Mouse (Mus musculus) ZHBTc4 (cell line): ENCODE results near the gene Syngr3.

Experiments
- DNase-seq: peaks from one replicate; pipeline ENCODE4 v3.0.0-alpha.2; 2011; ENCODE audit warnings: low read depth, low spot score

Gene Syngr3

DNA sequence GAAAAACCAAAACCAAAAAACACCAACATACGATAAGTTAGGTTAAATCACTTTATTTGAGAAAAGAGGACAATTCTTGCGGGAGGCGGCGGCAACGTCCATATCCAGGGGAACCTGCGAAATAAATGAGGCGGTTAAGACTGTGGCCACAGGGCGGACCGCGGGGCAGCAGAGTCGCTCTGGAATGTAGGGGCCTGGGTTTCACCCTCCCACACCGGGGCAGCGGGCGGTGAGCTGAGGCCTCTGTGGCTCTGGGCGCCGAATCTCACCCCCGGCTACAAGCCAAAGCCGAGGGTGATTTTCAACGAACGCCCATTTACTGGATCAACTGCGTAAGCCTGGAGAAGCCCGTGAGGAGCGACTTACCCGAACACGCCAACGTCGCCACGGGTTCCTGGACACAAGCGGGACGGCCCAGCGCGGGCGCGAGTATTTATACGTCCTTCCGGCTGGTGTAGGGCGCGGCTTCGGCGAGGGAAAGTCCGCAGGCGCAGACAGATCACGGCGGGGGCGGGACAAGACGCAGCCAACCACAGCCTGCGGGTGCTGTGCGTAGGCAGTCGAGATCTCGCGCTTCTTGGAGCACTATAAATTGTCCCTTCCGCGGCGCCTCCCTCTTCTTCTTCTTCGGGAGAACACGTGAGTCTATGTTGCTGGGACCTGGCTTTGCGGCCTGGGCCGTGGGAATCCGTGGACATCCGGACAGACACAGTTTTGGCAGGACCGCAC is 29.9 kb upstream of the Syngr3 start:
- peak; percentile 99 for DNase-seq

- peak; percentile 38 for DNase-seq
Measured at GRCm38 (mm10) chr17:24718938-24719337, 29.2 kb upstream of the Syngr3 start.

DNA sequence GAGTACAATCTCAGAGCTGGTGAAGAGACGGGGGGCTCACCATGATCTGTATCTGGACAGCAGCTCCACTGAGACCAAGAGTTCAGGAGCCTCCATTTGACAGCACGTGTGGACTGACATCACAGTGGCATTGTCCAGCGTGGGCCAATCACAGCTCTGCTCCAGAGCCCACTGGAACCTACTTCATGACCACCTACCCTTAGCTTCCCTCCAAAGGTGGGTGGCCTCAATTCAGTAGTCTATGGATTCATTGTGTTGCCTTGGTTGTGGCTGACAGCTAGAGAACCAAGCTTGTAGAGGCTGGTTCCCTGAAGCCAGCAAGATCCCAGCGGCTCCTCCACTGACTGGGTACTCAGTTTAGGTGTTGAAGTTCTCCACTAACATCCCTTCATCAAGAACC is 28.2 kb upstream of the Syngr3 start, which contains the start of the genes Rnf151 and Rps2:
Gene Rnf151 (minus strand): TSS at position 121 of the 400 bp plus-strand sequence.
Gene Rps2 (plus strand): TSS at position 174 of the 400 bp plus-strand sequence.
- DNase-seq, result no peak

GRCm38 (mm10) chr17:24716166-24716682 is 26.5 kb upstream of the Syngr3 start:
- no peak for DNase-seq

- DNase-seq, result no peak
Measured at GRCm38 (mm10) chr17:24715556-24715955, 25.8 kb upstream of the Syngr3 start.

- peak; percentile 67 for DNase-seq
Measured at GRCm38 (mm10) chr17:24708646-24709045, 18.9 kb upstream of the Syngr3 start.

- no peak for DNase-seq
Measured at GRCm38 (mm10) chr17:24707801-24708425, 18.2 kb upstream of the Syngr3 start.

DNA sequence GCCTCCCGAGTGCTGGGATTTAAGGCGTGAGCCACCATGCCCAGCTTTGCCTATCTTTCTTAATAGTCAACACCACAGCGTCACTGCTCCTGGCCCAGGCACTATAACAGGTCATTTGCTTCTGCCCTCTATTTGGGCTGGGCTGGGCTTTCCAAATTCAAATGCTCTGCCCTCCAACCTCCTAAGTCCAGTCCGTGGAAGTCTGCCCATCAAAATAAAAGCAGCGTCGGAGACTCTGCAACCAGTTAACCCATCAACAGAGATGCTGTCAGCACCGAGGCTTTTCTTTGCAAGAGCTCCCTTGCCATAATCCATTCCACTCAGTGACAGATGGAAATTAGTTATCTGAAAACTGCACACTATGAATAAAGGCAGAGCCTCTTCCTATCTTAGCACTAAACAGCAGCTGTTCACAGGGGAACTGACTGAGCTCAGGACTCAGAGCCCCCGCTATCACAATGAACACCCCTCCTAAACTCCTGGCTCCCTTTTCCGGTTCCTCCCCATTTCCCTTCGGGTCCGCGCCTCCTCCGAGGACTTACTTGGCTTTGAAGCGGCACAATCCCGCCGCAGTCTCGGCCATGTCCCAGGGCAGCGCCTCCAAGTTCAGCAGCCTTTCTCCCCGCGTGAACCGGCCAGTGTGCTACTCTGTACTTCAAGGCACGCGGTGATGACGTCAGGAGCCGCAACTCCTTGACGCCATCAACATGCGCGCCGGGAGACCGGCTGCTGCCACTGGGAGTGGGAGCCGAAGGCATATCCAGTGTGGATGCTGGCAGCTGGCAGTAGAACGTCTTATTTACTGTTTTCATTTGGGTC is 17.4 kb upstream of the Syngr3 start, which contains the start of gene Tbl3:
Gene Tbl3 (minus strand): TSS at position 679 of the 819 bp plus-strand sequence.
- peak; percentile 98 for DNase-seq

- DNase-seq, result no peak
Measured at GRCm38 (mm10) chr17:24705821-24706220, 16.1 kb upstream of the Syngr3 start.

GRCm38 (mm10) chr17:24701251-24701650 is 11.5 kb upstream of the Syngr3 start:
- DNase-seq, result no peak

- DNase-seq, result no peak
Measured at GRCm38 (mm10) chr17:24699473-24699872, 9.7 kb upstream of the Syngr3 start.

DNA sequence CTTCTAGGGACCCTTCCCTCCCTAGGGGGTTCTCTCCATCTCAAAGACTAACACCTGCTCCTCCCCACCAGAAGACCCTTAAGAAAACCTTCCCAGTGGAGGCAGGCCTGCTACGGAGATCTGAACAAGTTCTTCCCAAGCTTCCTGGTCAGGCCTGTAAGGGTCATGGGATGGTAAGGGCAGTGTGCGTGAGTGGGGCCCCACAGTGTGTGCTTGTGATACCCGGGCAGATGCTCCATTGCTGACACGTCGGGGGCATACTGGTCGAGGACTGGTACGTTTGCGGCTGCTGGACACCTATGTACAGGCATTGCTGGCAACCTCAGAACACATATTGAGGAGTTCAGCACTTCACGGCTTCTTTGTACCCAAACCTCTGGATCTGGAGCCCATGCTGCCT is 9.0 kb upstream of the Syngr3 start:
- DNase-seq, result no peak

- DNase-seq, result peak; percentile 58
Measured at GRCm38 (mm10) chr17:24697985-24698384, 8.2 kb upstream of the Syngr3 start.

DNA sequence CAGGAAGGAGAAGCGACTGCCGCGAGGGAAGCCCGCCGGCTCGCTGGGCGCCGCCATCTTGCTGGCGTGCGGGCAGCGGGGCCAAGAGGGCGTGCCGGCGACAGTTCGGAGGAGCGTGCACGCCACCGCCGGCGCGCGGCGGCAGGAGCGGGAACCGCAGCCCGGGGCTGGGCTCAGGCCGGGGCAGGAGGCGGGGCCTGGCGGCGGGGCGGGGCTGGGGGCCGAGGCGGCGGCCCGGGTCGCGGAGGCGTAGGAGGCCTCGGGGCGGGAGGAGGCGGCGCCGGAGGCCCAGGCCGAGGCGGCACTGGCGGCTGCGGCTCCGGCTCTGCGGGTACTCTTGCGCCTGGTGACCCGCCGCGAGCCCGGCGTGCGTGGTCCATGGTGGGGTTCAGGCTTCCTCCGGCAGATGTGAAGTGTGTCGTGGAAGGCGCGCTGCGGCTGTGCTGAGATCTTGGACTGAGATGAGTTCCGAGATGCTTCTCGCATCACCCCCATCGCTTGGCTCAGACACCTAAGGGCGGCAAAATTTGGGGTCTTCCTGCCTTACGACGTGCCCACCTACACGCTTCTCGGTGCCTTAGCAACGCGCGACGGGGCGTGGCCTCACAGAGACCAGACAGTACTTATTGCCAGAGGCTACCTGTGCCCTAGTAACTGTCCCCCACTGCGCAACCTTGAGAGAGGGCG is 6.4 kb upstream of the Syngr3 start, which contains the start of the genes Gfer and Noxo1:
Gene Gfer (minus strand): TSS at position 146 of the 687 bp plus-strand sequence.
Gene Noxo1 (plus strand): TSS at position 224 of the 687 bp plus-strand sequence.
- DNase-seq, result peak; percentile 92

GRCm38 (mm10) chr17:24695326-24696010 is 5.7 kb upstream of the Syngr3 start:
- no peak for DNase-seq

DNA sequence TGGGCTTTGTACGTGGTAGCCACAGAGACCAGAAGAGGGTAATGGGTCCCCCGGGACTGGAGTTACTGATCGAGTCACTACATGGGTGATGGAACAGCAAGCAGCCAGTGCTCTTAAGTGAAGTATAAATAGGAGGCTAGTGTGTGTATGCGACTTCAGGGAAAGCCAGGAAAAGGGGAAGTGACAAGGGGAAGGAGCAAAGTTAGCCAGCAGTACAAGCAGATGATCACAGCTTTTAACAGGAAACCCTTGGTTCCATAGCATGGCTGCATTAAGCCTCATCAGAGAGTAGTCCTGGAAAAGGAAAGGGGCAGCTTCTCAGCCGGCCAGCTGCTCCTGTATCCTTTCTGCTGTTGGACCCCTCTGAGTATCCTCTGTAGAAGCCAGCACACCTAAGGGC is 2.6 kb upstream of the Syngr3 start:
- no peak for DNase-seq

- no peak for DNase-seq
Measured at GRCm38 (mm10) chr17:24687599-24687998, 2.2 kb downstream of the Syngr3 start.

- DNase-seq, result peak; percentile 75
Measured at GRCm38 (mm10) chr17:24687146-24687595, 2.6 kb downstream of the Syngr3 start.

GRCm38 (mm10) chr17:24686514-24686913 is 3.2 kb downstream of the Syngr3 start:
- DNase-seq, result peak; percentile 89

GRCm38 (mm10) chr17:24677500-24678080 is 12.2 kb downstream of the Syngr3 start:
- DNase-seq, result peak; percentile 66
